Mouse (Mus musculus): ENCODE data around the gene Nutf2. TPM values are rescaled to one million over a fixed set of nuclear protein-coding genes. Genes with fewer than 3 reads are reported as not detected.
A peak's percentile ranks its signal among the peaks of the same experiment; 100 is the strongest.

Gene Nutf2
- total RNA-seq, 2 experiments from 2014 or later, result 36.5 to 45.5 TPM

DNA sequence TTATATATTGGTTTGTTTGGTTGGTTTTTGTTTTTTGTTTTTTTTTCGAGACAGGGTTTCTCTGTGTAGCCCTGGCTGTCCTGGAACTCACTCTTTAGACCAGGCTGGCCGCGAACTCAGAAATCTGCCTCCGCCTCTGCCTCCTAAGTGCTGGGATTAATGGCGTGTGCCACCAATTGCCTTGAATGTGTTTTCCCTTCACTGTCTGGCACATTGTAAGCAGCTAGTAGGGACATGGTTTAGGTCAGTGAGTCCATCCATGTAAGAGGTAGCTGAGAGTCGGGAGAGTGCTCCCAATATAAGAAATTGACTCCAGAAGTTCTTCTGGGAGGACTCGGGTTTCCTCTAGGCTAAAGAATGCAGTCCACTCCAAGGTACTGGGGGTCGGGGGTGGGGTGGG is 6.1 kb upstream of the Nutf2 start:
- DNase-seq (ENCODE audit: low spot score in 2 of 2), result peak; percentile 21 to 44

DNA sequence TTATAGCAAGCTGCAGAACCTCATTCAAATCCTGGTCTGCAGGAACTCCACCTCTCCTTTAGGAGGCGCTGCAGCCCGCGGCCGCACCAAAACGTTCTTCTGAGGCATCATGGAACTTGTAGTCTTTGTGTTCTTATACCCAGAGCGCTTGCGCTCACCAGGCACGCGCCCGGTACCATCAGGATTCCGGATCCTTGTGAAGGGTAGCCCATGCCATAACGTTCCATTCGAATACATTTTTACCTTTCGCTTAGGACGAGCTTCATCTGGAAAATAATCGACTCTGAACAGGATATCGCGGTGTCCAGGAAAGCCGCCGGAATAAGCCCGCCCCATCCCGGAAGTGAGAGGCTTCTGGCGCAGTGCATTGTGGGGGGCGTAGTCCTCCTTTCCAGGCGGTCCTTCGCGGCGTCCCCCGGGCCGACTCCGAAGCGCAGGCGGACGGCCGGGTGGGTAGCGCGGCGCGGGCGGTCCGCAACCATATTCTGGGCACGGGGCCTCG is 5.6 kb upstream of the Nutf2 start, which contains the start of gene Thap11:
Gene Thap11, plus strand, starts transcription at position 418 of the 502 bp plus-strand sequence.
- DNase-seq (ENCODE audit: low spot score in 2 of 2), result peak; percentile 91 to 93

DNA sequence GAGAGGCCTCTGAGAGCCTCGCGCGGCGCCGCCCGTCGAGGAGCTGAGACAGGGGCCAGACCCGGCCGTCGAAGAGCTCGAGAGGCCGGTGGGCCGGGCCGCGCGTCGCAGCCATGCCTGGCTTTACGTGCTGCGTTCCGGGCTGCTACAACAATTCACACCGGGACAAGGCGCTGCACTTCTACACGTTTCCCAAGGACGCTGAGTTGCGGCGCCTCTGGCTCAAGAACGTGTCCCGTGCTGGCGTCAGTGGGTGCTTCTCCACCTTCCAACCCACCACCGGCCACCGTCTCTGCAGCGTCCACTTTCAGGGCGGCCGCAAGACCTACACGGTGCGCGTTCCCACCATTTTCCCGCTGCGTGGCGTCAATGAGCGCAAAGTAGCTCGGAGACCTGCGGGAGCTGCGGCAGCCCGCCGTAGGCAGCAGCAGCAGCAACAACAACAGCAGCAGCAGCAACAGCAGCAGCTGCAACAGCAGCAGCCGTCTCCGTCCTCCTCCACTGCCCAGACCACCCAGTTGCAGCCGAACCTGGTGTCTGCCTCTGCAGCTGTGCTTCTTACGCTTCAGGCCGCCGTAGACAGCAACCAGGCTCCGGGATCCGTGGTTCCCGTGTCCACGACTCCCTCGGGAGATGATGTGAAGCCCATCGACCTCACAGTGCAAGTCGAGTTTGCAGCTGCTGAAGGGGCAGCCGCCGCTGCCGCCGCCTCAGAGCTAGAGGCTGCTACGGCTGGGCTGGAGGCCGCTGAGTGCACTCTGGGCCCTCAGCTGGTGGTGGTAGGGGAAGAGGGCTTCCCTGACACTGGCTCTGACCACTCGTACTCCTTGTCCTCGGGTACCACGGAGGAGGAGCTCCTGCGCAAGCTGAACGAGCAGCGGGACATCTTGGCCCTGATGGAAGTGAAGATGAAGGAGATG is 4.9 kb upstream of the Nutf2 start:
- peak in 1 of 2 experiments; percentile 42 for DNase-seq (ENCODE audit: low spot score in 2 of 2)

DNA sequence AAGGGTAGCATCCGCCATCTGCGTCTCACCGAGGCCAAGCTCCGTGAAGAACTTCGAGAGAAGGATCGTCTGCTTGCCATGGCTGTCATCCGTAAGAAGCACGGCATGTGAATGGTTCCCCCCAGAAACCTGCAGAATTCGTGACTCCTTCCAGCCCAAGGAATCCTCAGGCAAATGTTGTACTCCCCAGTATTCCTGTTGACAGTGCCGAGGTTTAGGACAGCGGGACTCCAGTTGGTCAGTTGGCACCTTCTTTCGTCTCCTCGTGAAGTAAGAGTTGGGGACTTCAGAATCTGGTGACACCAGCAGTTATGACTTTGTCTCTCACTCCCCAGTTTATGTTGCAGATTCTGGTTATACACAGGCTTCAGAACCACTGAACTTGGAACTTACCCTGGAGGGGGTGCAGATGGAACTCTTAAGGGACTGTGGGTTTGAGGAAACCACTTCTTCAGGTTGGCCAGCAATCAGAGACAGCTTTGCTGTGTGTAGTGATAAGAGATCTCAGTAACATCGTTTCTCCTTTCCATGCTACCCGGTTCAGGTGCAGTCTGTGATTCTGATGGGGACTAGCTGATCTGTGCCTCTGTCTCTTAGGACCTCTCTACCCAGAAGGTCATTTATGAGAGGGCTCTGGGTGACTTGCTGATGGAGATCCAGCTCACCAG is 4.1 kb upstream of the Nutf2 start:
- DNase-seq (ENCODE audit: low spot score in 2 of 2), result no peak

DNA sequence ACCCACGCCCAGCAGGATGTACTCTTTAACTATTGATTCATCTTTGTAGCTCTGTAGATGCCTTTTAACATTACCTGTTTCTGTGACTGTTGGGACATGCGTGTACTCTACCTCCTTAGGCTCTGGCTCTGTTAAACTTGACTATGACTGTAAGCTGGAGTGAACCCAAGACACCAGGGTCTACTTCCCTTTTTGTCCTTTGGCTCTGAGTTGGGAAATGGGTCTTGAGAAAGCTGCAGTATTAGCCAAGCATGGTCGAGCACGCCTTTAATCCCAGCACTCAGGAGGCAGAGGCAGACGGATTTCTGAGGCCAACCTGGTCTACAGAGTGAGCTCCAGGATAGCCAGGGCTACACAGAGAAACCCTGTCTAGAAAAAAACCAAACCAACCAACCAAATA is 1.9 kb upstream of the Nutf2 start:
- no peak for DNase-seq (ENCODE audit: low spot score in 2 of 2)

DNA sequence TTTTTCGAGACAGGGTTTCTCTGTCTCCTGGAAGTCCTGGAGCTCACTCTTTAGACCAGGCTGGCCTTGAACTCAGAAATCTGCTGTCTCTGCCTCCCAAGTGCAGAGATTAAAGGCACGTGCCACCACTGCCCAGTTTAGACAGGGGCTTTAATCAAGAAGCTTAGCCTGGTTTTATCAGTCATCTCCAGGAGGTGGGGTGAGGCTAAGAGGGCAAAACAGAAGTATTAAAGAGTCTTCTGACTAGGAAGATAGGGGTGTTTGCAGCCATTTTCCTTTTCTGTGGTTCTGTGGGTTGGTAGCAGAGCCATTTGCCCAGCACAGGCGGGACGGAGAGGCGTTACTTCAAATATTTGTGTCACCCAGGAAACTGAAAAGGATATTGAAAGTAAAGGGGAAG is 1.1 kb upstream of the Nutf2 start:
- DNase-seq (ENCODE audit: low spot score in 2 of 2), result no peak

DNA sequence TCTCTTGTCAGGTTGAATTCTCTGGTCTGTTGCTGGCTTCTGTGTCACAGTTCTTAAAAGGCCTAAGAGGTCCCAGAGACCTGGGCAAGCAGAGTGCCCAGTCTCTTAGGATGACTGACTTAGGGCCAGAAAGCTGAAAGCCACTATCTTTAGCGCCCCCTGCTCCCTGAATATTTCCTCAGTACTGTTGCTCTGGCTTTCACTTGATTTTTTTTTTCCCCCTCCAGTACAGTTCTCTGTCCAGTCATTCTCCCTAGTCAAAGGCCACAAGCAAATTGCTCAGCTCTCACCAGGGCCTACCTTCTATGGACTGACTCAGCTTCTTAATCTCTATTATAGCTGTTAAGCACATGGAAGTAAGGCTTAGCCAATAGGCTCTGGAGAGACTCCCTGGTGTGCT is 1.6 kb downstream of the Nutf2 start:
- DNase-seq (ENCODE audit: low spot score in 2 of 2), result no peak

DNA sequence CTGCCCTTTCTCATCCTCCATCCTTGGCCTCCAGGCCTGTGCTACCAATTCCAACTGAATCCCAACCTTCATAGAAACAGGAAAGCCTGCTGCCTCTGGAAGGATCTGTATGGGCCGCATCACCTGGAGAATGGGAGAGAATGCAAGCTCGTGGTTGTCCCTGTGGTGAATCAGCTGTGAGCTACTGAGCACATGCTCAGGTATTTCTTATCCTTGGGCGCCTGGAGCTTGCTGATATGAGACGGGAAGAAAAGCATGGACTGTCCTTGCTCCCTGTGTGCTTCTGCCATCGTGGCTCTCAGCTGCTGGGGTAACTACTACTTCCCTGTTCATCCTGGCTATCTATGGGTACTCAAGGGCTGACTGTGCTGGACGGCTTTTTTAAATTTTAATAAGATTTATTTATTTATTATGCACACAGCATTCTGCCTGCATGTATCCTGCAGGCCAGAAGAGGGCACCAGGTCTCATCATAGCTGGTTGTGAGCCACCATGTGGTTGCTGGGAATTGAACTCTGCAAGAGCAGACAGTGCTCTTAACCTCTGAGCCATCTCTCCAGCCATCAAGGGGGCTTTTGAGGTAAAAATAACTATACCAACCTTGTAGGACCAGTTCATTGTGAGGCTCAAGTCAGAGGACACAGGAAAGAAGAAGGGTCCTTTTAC is 6.1 kb downstream of the Nutf2 start:
- no peak for DNase-seq (ENCODE audit: low spot score in 2 of 2)

DNA sequence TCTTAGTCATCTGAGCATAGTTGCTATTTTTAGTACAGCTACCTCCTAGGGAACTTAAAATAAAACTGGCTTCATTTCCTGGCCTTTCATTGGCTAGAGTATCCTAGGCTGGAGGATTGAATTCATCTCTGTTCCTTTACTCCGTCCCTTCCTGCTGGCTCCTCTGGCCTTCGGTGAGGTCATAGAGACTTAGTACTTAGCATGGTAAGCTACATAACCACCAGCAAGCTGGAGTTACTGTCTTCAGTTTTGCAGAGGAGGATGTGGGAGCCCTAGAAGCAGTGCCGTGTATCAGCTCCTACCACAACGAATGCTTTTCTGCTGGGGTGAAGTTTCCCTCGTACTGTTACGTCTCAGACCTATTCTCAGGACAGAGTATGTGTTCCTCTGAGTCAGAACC is 13.9 kb downstream of the Nutf2 start:
- no peak for DNase-seq (ENCODE audit: low spot score in 2 of 2)

DNA sequence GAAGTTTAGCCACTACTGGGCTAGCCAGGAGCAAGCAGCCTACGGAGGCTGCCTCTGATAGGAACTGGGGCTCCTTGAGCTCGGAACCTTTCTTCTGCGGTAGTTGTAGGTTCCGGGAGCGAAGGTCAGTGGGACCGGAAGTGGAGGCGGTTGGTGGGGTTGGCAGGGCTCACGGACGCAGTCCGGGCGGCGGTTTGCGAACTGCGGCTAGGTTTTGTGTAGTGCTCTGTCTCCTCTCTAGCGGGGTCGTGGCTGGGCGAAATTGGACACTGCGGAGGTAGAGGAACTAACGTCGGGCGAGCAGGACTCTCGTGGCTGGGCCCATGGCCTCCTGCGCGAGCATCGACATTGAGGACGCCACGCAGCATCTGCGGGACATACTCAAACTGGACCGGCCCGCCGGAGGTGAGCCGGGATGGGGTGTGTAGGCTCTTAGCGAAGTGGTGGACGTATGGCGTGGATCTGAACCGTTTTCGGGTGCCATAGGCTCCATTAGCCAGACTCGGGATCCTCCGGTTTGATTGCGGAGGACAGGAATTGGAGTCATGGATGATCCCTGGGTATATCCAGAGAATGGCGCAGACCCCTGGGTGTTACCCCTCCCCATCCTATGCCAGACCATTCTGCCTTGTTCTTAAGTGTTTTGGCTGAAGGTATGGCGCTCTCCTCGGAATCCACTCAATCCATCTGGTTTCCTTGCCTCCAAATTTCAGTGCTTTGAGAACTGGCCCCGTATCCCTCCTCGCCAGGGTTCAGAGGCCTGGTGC is 20.6 kb downstream of the Nutf2 start, which contains the start of gene Edc4:
Gene Edc4, plus strand, starts transcription at position 128 of the 767 bp plus-strand sequence.
- DNase-seq (ENCODE audit: low spot score in 2 of 2), result peak; percentile 86 to 90

DNA sequence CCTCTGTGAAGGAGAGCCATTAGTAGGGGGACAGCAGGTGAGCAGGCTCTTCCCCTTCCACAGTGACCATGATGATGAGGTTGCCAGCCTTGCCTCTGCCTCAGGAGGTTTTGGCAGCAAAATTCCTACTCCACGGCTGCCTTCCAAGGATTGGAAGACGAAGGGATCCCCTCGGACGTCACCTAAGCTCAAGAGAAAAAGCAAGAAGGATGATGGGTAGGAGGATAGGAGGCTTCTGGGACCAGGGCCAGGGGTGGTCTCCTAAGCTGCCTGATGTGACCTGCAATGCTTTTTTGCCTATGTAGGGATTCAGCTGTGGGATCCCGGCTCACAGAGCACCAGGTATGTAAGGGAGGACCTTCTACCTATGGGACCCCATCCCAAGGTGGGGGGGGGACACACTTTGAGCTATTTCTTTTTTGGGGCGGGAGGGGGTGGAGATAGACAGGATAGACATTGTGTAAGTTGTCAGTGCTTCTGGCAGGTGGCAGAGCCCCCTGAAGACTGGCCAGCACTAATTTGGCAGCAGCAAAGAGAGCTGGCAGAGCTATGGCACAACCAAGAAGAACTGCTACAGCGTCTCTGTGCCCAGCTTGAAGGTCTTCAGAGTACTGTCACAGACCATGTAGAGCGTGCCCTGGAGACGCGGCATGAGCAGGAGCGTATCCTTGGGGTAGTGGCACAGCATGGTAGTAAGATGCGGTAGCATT is 29.5 kb downstream of the Nutf2 start:
- DNase-seq (ENCODE audit: low spot score in 2 of 2), result peak in 1 of 2 experiments; percentile 22

DNA sequence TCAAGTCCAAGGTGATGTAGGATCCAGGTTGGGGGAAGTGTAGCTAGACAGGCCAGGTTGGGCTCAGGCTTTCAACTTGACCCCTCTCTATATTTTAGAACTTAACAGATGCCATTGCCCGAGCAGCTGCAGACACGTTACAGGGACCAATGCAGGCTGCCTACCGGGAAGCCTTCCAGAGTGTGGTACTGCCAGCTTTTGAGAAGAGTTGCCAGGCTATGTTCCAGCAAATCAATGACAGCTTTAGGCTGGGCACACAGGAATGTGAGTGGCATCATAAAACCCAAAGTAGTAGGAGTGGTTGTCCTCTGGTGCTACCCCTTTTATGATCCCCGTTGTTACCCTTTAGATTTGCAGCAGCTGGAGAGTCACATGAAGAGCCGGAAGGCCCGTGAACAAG is 30.5 kb downstream of the Nutf2 start:
- peak; percentile 79 to 89 for DNase-seq (ENCODE audit: low spot score in 2 of 2)

DNA sequence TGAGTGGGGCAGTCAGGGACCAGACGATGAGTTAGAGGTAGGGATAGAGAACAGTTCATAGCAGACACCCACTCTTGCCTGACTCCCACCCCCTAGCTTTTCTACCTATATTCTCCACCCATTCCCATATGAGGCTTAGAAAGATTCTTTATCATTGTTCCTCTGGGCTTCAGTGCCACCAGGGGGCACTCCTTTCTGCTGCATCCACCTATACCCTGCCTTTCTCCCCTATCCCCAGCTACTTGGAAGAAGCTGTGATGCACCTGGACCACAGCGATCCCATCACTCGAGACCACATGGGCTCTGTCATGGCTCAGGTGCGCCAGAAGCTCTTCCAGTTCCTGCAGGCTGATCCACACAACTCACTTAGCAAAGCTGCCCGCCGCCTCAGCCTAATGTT is 32.1 kb downstream of the Nutf2 start:
- DNase-seq (ENCODE audit: low spot score in 2 of 2), result no peak

DNA sequence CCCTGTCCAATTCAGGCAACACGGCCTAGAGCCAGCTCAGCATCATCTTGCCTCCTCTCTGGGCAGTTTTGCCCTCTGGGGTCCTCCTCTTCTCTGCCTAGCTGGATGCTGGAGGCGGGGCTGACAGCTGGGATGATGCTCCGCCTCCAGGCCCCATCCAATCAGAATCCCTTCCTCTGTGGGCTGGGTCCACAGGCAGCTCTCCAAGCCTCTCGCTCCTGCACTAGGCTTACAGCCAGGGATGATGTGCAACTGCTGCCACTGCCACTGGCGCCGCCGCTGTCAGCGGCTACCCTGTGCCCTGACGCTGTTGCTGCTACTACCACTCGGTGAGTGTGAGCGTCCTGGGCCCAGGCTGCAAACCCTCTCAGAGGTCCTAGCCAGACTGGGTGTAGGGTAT is 33.0 kb downstream of the Nutf2 start, which contains the start of gene Nrn1l:
Gene Nrn1l, plus strand, starts transcription at position 229 of the 400 bp plus-strand sequence.
- DNase-seq (ENCODE audit: low spot score in 2 of 2), result peak; percentile 72 to 81

DNA sequence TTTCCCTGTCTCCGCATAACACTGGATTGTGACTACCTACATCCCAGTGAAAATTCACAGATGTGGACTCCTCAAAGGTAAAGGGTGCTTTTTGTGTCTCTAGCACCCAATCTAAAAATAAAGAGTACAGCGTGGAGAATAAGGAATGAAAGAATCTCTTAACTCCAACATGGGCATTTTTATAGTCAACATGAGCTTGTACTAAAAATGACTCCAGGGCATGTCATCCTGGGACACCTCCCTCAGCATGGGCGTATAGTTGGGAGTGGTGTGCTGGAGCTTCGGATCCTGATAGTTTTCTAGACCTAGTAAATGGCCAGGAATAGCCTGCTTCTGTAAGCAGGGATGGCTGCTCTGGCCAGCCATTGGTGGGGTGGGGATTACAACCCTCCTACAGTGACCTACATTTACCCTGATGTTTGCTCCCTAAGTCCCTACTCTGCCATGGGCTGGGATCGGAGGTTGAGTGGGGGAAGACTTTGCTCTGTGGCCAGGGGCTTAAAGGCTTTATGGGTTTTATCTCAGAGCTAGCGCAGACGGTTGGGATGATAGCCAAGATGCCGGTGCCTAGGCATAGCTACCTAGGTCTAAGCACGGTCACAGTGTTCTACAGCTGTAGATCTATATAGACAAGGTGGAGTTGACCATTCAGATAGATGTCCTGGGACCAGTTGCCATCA is 37.6 kb downstream of the Nutf2 start:
- no peak for DNase-seq (ENCODE audit: low spot score in 2 of 2)

DNA sequence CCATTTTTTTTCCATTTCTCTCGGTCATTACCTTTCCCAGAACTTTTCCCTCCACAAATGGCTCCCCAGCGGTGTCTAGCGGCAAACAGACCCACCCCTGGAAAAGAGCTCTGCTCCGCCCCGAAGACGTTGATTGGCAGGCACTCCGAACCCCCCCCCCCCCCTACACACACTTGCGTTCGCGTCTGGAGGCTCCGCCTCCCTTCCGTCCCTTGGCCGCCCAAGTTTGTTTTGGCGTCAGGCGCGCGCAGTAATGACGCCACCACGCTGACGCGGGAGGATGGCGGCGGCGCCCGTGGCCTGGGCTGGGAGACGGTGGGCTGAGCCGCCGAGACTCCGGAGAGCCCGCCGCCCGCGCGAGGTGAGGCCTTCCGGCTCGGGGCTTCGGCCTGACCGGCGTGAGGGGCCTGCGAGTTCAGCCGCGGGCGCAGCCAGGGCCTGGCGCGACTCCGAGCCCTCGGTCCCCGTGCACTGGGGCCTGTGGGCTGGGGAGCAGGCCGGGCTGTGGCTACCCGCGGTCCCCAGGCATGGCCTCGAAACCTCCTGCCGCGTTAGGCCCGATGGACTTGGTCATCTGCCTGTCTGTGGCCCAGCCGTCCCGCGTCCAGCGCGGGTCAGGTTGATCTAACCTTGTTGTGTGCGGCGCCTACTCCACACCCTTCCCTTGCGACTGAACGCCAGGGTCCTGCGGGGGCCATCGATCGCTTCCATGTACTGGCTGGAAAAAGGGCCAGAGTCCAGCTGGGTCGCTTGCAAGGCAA is 40.0 kb downstream of the Nutf2 start, which contains the start of gene Pskh1:
Gene Pskh1, plus strand, starts transcription at position 262 of the 761 bp plus-strand sequence.
- DNase-seq (ENCODE audit: low spot score in 2 of 2), result peak; percentile 94 to 95

DNA sequence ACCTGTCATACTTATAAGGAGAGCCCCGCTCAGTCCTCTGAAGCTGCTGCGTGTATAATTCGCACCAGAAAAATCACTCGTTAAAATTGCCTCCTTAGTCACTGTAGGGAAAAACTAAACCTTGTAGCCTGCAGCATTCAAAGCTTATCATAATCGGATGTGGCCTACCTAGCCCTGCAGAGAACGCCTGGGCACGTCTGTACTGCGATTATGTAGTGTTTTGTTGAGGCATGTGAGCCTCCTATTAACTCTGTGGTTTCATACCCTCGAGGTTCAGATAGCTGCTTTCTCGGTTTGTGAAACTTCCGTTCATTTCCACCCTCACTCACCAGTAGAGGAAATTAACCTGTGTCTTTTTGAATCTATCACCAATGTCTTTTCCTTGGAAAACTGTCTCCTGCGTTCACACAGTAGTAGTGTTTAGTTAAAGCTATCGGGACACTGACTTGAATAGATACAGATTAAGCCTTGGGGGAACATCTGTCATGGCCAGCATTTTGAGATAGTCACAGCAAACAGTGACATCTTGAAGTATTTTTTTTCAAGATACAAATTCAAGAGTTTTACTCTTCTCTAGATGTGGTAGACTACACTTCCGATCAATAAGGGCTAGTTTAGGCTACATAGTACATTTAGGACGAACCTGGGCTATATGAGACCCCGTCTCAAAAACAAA is 40.7 kb downstream of the Nutf2 start:
- DNase-seq (ENCODE audit: low spot score in 2 of 2), result no peak

DNA sequence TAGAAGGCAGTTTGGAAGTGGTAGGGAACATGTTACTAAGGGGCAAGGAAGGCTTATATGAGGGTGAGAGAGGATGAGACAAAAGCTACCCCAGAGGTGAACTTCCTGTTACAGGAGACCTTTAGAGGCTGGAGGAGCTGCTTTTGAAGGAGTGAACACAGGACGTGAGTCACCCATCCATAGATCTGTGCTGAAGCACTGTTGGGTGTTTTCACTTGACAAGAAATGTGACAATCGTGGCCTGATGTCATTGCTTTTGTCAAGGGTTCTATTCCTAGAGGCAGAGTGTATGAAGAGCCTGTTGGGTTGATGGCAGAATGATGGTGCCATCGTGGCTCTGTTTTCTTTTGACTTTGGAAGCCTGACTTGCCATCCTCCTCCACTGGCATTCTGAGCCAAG is 59.0 kb downstream of the Nutf2 start:
- no peak for DNase-seq (ENCODE audit: low spot score in 2 of 2)

All from layer of hippocampus, postnatal 14 days (tissue).